Mouse (Mus musculus) ES-E14 (cell line): Measurements from ENCODE around the gene Polr1e. TPM values are rescaled to one million over a fixed set of nuclear protein-coding genes. Genes with fewer than 3 reads are reported as not detected.

ENCODE experiments used
- DNase-seq: peaks from one replicate; pipeline ENCODE4 v3.0.0-alpha.2; 2013; ENCODE audit warnings: low read depth, low spot score
- H3K27ac ChIP-seq: 2 replicates; pipeline ENCODE4 v1.5.1; 2012; ENCODE audit warnings: low read depth, mild to moderate bottlenecking, low read length, moderate library complexity, mixed read lengths; ENCODE audit not compliant: poor library complexity, insufficient read depth, severe bottlenecking
- H3K36me3 ChIP-seq: 2 replicates; pipeline ENCODE4 v1.6.1; 2012; ENCODE audit warnings: mild to moderate bottlenecking, low read length, moderate library complexity, mixed read lengths; ENCODE audit not compliant: control insufficient read depth, poor library complexity, insufficient read depth, severe bottlenecking
- H3K4me1 ChIP-seq, 2 experiments: fragments of 150-350 bp in 1 of 2; sonication (generic) in 1 of 2; 2 replicates each; pipeline ENCODE4 v1.6.1; 2012; ENCODE audit warnings: low read length in 2 of 2, mild to moderate bottlenecking in 1 of 2, mixed read lengths in 1 of 2; ENCODE audit not compliant: control insufficient read depth in 2 of 2, insufficient read depth in 2 of 2, poor library complexity in 1 of 2
- H3K4me3 ChIP-seq, 2 experiments: fragments of 150-350 bp in 1 of 2; sonication (generic) in 1 of 2; 2 replicates each; pipeline ENCODE4 v1.5.1; 2012; ENCODE audit warnings: low read length in 2 of 2, low read depth in 1 of 2, mild to moderate bottlenecking in 1 of 2, mixed read lengths in 1 of 2; ENCODE audit not compliant: insufficient read depth in 1 of 2, poor library complexity in 1 of 2, severe bottlenecking in 1 of 2
- H3K9ac ChIP-seq: 2 replicates; pipeline ENCODE4 v1.6.1; 2012; ENCODE audit warnings: low read depth, mild to moderate bottlenecking, low read length, mixed read lengths; ENCODE audit not compliant: poor library complexity, insufficient read depth, severe bottlenecking
- H3K9me3 ChIP-seq: fragments of 150-350 bp; sonication (generic); 2 replicates; pipeline ENCODE4 v1.6.1; 2012; ENCODE audit warnings: low read depth, mild to moderate bottlenecking, low read length; ENCODE audit not compliant: control insufficient read depth, insufficient read depth
- CHD2 ChIP-seq: IDR thresholded peaks from 2 replicates; pipeline ENCODE4 v1.6.1; 2014; ENCODE audit warnings: mild to moderate bottlenecking, low read depth, low read length, inconsistent platforms
- HCFC1 ChIP-seq: IDR thresholded peaks from 2 replicates; pipeline ENCODE4 v1.6.1; 2012; ENCODE audit warnings: low read length, inconsistent platforms, borderline replicate concordance; ENCODE audit not compliant: insufficient read depth
- MAFK ChIP-seq: IDR thresholded peaks from 2 replicates; pipeline ENCODE4 v1.6.1; 2014; ENCODE audit warnings: mild to moderate bottlenecking, low read depth, low read length, inconsistent platforms; ENCODE audit not compliant: insufficient read depth
- ZC3H11A ChIP-seq: IDR thresholded peaks from 2 replicates; pipeline ENCODE4 v1.6.1; 2012; ENCODE audit warnings: low read depth, mild to moderate bottlenecking, inconsistent platforms, low read length, borderline replicate concordance
- ZNF384 ChIP-seq: IDR thresholded peaks from 2 replicates; pipeline ENCODE4 v1.6.1; 2012; ENCODE audit warnings: low read depth, low read length, inconsistent platforms
- in situ Hi-C, 2 experiments: fragments of 600-800 bp; cut with MboI; formaldehyde crosslinking; loops; one replicate each; pipeline ENCODE4 v1.15.1; 2025; ENCODE audit warnings: low sequenced_read_pairs in 2 of 2, inconsistent platforms in 1 of 2; ENCODE audit not compliant: unreplicated experiment in 2 of 2
- total RNA-seq: library from RNA; depleted of rRNA; stranded (reverse); fragments of 300-350 nt; gene quantifications from 2 replicates; pipeline ENCODE4 v1.2.3, GENCODE M21; 2012

Polr1e gene
- total RNA-seq, 1 experiment = 33.0 TPM

DNA sequence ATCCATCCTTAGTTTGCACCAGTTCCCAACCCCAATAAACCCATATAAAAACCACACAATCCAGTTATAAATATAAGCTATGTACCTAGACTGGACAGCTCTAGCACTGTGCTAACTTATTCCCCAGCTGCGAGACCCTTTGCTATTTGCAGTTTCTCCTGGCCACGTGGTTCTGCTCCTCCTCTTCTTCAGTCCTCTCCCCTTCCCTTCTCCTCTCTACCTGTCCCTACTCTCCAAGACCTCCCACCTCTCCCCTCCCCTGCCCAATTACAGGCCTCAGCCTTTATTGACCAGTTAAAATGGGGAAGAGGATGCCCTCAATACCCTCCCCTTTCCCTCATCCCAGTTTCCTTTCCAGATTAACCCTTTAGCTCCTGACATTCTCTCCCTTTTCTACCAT lies 4.8 kb upstream of the Polr1e start:
- DNase-seq = no peak
- H3K27ac ChIP-seq = no peak overlapping the region
- H3K36me3 ChIP-seq = no peaks in the 10 kb centered on the region
- in situ Hi-C loops = loop anchor here in 1 of 2 experiments (10.0 kb wide), 1 partner anchor 271 kb away; no protein-coding TSS in a partner anchor
- peak overlapping the region; percentile 84 to 100 for H3K4me3 ChIP-seq
- peaks cover 2 to 3% of the 10 kb centered on the region in 2 experiments; a peak in 2 of 4 replicates for H3K4me1 ChIP-seq
- H3K9ac ChIP-seq = no peak overlapping the region; the same call in 1 of the 2 replicates
- no peak for TF ChIP-seq ZNF384
- no peak for TF ChIP-seq MAFK
- no peak for TF ChIP-seq CHD2
- no peak for TF ChIP-seq HCFC1
- no peak for TF ChIP-seq ZC3H11A
- H3K9me3 ChIP-seq = no peaks in the 10 kb centered on the region

DNA sequence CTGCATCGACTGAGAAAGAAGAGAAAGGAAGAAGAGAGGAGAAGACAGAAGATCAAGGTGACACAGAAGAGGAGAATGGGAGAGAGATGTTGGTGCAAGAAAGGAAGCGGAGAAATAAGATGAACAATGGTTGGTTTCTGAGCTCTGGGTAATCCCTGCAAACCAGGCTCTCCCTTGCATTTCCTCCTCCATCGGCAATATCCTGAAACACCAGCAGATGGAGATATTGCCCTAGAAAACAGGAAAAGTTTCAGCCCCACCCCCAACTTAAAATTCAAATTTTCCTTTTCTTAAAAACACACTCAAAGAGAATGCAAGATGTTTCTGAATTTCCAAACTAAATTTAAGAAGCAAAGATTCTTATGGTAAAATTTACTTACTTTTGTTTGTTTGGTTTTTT lies 2.8 kb upstream of the Polr1e start:
- Histone ChIP-seq H3K4me1 (peaks cover 2 to 4% of the 10 kb centered on the region in 2 experiments; a peak in 2 of 4 replicates), H3K36me3 (no peaks in the 10 kb centered on the region), H3K9ac (no peak overlapping the region), H3K4me3 (no peak overlapping the region), H3K9me3 (no peaks in the 10 kb centered on the region), H3K27ac (no peak overlapping the region)
- TF ChIP-seq ZNF384 (no peak), ZC3H11A (peak; percentile 76)
- in situ Hi-C loops = loop anchor here in 1 of 2 experiments (10.0 kb wide), 1 partner anchor 269 kb away; no protein-coding TSS in a partner anchor
- DNase-seq = no peak

DNA sequence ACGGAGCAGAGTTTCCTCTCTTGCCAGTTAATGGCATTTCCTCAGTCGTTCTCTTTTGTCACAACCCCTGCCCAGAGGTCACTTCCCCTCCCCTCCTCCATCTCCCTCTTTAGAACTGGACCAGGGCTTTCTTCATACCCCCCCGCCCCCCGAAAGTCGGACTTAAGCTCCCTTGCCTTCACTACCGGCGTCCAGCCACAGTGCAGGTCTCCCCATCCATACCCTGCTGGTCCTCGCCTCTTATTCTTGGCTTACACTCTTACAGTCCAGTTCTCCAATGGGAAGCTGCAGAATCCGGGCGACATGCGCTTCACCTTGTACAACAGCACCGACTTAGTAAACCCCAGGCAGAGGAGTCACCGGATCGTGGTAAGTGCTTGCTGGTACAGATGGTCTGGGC lies 626 bp downstream of the Polr1e start:
- no peak for DNase-seq
- H3K9me3 ChIP-seq = no peaks in the 10 kb centered on the region
- H3K36me3 ChIP-seq = peaks cover 5% of the 10 kb centered on the region; the same call in 1 of the 2 replicates
- TF ChIP-seq CHD2 = no peak
- no peak for TF ChIP-seq HCFC1
- no peak for TF ChIP-seq MAFK
- no peak for TF ChIP-seq ZC3H11A
- TF ChIP-seq ZNF384 = no peak
- peak overlapping the region; percentile 78 for H3K9ac ChIP-seq
- no peak overlapping the region for H3K27ac ChIP-seq
- H3K4me1 ChIP-seq = peaks cover 2 to 4% of the 10 kb centered on the region in 2 experiments; a peak in 1 of 4 replicates
- H3K4me3 ChIP-seq = peak overlapping the region; percentile 83 to 98
- in situ Hi-C loops = loop anchor here in 1 of 2 experiments (10.0 kb wide), 1 partner anchor 266 kb away; no protein-coding TSS in a partner anchor

DNA sequence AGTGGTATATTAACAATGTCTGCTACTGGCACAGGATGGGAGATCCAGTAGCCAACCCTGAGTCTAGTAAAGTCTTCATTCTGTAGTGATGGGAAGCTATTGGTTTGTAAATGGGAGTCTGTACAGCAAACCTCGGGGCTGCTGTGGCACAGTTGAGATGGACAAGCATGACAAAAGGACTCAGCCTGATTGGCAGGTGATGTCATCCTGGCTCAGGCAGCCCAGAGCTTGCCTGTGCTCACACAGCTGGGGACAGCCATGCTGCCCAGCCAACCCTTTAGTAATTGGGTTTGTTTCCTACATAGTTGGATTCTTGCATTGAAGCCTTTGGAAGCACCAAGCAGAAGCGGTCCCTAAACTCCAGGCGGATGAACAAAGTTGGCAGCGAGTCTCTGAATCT lies 8.1 kb downstream of the Polr1e start:
- no peak for DNase-seq
- in situ Hi-C loops = no loop called here
- TF ChIP-seq HCFC1 = no peak
- TF ChIP-seq CHD2 = no peak
- TF ChIP-seq ZNF384 = no peak
- TF ChIP-seq MAFK = no peak
- TF ChIP-seq ZC3H11A = no peak
- no peak overlapping the region for H3K27ac ChIP-seq
- peaks cover 37% of the 10 kb centered on the region for H3K36me3 ChIP-seq
- peaks cover 0 to 2% of the 10 kb centered on the region in 2 experiments; a peak in 1 of 4 replicates for H3K4me1 ChIP-seq
- no peak overlapping the region for H3K9ac ChIP-seq
- H3K9me3 ChIP-seq = no peaks in the 10 kb centered on the region
- H3K4me3 ChIP-seq = no peak overlapping the region

DNA sequence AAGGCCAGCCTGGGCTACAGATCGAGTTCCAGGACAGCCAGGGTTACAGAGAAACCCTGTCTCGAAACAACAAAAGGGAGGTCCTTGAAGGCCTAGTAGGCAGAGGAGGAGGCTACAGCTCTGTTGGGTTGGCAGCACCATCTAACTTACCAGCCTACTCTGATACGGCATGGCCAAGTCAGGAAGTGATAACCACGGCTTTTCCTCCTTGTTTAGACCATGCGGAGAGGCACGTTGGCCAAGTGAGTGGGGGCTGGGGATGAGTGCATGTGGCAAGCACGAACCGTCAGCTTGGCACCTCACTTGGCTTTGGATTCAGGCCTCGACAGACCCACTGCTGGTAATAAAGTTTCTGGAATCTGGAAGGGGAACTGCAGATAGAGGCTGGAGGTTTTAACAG lies 14.2 kb downstream of the Polr1e start:
- no peaks in the 10 kb centered on the region for H3K9me3 ChIP-seq
- in situ Hi-C loops = no loop called here
- H3K27ac ChIP-seq = no peak overlapping the region
- peaks cover 34% of the 10 kb centered on the region for H3K36me3 ChIP-seq
- no peak overlapping the region for H3K9ac ChIP-seq
- no peak overlapping the region for H3K4me3 ChIP-seq
- no peak for TF ChIP-seq HCFC1
- no peak for TF ChIP-seq CHD2
- TF ChIP-seq MAFK = no peak
- TF ChIP-seq ZNF384 = no peak
- no peak for TF ChIP-seq ZC3H11A
- peaks cover 0 to 2% of the 10 kb centered on the region in 2 experiments; a peak in 1 of 4 replicates for H3K4me1 ChIP-seq
- DNase-seq = no peak
